Mouse (Mus musculus) 3134 (cell line): ENCODE data around the gene Vamp8.

ENCODE experiments used
- DNase-seq: peaks from one replicate; pipeline ENCODE4 v3.0.0-alpha.2; 2011; ENCODE audit warnings: low spot score; ENCODE audit not compliant: insufficient read length; ENCODE audit errors: extremely low read depth

The Vamp8 gene

GRCm38 (mm10) chr6:72374820-72375563 lies 15.5 kb downstream of the Vamp8 start:
- no peak for DNase-seq

DNA sequence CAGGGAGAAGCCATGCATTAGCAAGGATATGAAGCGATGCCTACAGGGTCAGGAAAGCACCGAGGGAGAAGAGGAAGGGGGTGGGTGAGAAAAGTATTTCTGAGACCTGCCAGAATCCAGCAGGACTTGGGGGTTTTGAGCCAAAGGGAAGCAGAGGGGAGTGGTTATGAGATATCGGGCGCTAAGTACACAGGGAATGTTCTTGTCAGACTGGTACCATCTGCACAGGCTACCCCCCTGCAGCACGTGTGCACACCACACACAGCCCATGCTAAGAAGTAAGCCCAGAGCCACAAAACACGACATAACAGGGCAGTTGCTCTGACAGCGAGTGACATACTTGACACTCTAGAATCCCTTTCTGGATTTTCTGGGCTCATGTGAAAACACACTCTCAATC lies 16.3 kb downstream of the Vamp8 start:
- no peak for DNase-seq

GRCm38 (mm10) chr6:72373184-72373583 lies 17.3 kb downstream of the Vamp8 start:
- DNase-seq: no peak

DNA sequence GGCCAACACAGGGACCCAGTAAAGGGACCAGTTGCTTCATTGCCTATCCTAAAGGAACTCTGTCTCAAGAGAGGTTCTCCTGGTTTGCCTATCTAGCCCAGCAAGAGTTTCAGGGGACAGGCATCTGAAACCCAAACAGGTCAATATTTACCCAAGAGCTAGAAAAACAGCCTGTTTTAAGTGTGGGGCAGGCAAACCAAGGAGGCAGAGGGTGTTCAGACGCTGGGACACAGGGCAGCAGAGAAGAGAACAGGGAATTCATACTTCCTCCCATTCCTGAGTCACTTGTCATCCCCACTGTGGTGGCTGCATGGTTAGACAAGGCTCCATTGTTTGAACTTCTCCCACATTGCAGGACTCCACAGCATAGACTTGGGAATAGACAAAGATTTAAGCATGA lies 18.9 kb downstream of the Vamp8 start:
- DNase-seq: no peak

GRCm38 (mm10) chr6:72371147-72371546 lies 19.4 kb downstream of the Vamp8 start:
- DNase-seq: peak; percentile 80

DNA sequence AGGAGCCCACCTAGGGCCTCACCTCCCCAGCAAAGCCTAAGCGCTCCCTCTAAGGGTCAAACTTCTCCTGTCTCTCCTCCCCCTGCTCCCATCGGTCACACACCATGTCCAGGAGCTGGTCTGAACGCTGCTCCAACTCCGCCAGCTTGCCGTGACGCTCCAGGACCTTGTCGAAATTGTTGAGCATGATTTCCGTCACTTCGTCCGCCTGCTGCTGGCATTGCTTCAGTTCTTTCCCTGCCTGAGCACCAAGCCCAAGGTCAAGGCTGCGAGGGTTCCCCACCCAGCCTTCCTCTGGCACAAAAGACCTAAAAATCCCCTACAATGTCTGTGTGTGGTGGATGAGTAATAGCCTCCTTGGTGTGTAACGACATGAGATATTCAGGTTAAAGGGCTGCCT lies 20.4 kb downstream of the Vamp8 start:
- DNase-seq: peak; percentile 70

DNA sequence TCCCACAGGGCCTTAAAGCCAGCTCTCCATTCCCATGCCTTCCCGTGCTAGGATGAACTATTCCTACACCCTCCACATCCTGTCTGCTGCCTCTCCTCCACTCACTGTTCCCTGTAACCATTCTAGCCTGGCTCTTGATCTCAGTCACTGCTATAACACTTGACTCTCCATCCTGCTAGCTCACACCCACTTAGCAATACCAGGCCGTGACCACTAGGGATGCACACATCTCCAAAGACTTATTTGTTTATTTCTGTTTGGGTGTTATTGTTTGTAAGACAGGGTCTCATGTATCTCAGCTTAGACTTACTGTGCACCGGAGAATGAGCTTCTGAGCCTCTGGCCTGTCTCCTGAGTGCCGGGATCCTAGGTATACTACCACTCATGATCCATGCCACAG lies 20.9 kb downstream of the Vamp8 start:
- DNase-seq: no peak

DNA sequence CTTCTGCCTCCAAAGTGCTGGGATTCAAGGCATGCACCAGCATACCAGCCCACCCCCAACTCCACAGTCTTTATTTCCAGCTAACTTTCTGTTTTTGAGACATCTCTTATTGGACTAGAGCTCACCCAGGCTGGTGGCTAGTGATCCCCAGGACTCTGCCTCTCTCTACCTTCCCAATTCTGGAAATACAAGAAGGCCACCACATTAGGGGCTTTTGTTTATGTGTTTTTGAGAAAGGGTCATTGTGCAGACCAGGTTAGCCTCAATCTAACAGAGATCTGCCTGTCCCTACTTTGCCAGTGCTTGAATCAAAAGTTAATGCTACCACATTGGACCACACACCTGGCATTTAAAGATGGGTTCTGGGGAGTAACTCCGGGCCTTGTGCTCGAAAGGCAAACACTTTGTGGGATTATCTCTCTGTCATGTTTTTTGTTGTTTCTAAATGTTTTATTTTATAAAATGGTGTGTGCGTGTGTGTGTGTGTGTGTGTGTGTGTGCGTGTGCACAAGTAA lies 23.0 kb downstream of the Vamp8 start:
- DNase-seq: no peak

- no peak for DNase-seq
Measured at GRCm38 (mm10) chr6:72366844-72367443, 23.6 kb downstream of the Vamp8 start, which contains the start of gene Rnf181. Rnf181 (minus strand) TSS chr6:72366956.

GRCm38 (mm10) chr6:72366304-72366703 lies 24.2 kb downstream of the Vamp8 start:
- no peak for DNase-seq

DNA sequence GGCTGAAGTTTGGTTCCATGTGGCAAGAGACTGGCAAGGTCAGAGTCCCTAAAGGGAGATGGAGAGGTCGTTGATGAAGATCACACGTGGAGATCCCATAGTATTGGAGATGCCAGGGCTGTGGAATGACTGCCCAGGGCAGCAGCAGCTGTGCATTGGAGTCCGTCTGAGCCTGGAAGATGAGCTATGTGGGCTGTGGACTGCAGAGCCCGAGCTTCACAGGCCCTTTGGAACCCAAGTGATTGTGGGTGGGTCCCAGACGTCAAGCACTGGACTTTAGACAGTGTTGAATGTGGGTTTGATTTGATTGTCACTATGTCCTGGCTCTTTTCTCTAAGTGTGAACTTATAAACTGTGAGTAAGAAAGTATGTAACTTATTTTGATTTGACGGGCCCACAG lies 25.5 kb downstream of the Vamp8 start:
- DNase-seq: no peak

DNA sequence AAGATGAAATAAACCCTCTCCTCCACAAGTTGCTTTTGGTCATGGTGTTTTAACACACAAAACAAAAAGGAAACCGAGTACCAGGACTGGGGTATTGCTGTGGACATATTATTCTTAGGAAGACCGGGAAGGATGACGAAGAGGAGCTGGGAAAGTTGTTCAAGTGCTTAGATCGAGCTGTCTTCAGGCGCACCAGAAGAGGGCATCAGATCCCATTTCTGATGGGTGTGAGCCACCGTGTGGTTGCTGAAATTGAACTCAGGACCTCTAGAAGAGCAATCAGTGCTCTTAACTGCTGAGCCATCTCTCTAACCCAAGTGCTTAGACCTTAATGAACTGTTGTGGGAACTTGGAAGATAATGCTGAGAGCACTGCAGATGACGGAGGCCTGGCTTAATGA lies 26.5 kb downstream of the Vamp8 start:
- no peak for DNase-seq

DNA sequence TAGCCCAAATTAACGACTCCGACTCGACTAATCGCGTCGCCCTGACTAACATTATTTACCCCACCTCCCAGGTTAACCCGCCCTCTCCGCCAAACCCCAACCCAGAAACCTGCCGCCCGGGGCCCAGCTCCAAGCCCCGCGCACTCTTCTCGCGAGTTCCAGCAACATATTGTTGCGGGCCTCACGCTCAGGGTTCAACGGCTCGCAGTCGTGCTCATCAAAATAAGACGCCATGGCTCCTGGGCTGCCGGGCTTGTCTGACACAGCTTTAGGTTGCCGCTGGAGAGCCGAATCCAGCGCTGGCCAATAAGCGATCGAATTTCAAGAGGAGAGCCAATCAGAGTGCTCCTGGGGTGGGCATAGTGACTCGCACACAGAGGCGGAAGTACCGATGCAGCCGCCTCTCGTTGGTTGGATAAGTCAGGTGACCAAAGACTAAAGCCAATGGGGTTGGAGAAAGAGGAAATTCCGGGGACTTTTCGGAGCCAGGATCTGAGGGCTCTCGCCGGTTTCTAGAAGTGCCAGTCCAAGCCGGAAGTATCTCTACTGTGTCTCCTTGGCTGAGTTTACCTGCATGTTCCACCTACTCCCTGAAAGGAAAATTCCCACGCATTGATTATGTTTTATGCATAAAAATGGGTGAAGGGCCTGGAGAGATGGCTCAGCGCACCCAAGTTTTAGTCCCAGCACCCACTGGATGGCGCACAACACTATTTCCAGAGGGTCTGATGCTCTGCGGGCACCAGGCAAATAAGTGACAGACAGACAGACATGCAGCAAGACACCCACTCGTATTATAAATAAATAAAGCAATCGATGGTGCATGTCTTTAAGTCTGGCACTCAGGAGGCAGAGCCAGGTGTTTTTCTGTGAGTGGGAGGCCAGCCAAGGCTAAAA lies 28.1 kb downstream of the Vamp8 start:
- DNase-seq: peak; percentile 86

GRCm38 (mm10) chr6:72361121-72361551 lies 29.4 kb downstream of the Vamp8 start:
- DNase-seq: no peak

GRCm38 (mm10) chr6:72360599-72360935 lies 29.9 kb downstream of the Vamp8 start:
- DNase-seq: no peak

DNA sequence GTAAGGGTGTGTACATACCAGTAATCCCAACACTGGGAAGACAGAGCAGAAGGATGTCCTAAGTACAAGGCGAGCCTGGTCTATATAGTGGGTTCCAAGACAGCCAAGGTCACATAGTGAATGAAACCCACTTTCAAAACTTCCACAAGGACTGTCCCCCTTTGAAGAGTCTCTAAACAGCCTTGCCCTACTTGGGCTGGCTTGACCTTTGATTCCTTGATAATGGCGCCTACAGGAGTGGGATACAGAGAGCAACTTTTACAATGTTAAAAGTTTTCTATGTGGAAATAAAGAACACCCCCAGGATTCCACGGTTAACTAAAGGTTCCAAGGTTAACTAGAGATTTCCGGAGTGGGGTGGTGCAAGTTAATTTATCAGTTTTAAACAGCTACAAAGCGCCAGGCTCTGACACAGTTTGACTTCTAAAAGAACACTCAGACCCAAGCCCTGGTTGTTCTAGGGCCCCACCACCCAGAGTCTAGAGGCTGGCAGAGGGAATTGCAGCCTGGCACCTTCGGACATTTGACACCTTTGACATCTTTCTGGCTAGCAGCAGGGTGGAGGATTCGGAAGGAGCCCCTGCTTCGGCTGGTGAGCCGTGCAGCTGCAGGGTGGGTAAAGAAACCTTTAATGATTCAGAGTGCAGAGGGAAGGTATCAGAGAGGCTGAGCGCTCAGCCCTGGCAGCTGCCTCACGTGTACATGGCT lies 30.5 kb downstream of the Vamp8 start:
- DNase-seq: no peak

DNA sequence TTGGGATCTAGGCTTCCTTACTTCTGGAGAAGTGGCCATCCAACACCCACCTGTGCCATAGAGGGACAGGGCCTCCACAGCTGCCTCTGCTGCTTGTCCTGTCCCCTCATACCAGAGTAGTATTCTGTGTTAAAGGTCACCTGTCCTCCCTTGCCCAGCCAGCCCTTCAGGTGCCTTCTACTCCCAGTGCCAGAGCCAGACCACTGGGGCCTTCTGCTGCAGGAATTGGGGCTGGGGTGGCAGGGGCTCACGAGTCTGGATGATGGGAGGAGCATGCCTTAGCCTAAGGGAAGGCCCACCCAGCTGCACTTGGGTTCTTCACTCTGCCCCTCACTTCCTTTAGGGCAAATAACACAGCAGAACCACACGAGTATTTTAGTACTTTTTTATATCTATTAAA lies 31.2 kb downstream of the Vamp8 start:
- DNase-seq: no peak

- no peak for DNase-seq
Measured at GRCm38 (mm10) chr6:72358086-72358764, 32.3 kb downstream of the Vamp8 start.

- DNase-seq: no peak
Measured at GRCm38 (mm10) chr6:72357164-72358079, 33.1 kb downstream of the Vamp8 start.
